Mouse (Mus musculus) cerebellum, postnatal 4 days (tissue): ENCODE results near the gene Ppp1r37.

Source experiments
- DNase-seq, 2 experiments: peaks; one replicate each; pipeline ENCODE4 v3.0.0; 2022; ENCODE audit warnings: low spot score in 2 of 2, mixed read lengths in 1 of 2

The Ppp1r37 gene

DNA sequence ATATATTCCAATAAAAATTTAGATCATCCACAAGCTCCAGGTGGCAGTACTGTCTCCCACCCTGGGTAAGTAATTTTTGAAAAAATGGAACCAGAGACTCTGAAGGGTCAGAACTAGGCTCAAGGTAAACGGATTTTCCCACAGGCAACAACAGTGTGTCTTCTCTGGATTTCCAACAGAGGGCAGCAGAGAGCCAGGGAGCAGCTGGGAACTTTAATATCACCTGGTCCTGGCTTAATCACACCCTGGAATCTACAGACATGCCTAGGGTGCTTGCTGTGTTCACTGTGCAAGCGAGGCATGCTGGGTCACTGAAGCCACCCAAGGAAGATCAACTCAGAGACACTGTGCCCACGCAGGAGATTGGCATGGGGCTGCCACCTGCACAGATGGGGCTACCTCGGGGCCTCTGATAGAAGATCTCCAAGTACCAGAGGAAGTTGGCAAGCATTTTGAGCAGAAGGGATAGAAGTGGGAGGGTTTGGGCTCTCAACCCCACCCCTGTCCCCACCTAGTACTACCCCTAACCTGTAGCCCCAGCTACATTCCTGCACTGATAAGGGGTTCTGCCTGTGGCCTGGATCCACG, 59.3 kb downstream of the Ppp1r37 start:
- peak in 1 of 2 experiments; percentile 40 for DNase-seq

DNA sequence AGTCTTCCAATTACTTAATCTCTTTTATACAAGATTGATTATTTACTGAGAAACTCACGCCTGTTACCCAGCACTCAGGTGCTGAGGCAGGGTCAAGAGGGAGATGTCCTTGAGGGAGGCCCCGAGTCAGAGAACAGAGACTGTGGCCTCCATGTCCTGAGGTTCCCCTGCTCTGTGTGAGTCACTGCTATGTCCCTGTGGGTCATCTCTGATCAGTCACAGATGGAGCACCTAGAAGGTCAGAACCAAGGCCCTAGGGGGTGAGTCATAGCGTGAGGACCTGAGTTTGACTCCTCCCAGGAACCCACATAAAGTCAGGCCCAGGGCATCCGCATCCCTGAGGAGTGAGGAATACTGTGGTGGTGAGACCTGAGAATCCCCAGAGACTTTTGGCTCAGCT, 61.2 kb downstream of the Ppp1r37 start:
- DNase-seq, result no peak

DNA sequence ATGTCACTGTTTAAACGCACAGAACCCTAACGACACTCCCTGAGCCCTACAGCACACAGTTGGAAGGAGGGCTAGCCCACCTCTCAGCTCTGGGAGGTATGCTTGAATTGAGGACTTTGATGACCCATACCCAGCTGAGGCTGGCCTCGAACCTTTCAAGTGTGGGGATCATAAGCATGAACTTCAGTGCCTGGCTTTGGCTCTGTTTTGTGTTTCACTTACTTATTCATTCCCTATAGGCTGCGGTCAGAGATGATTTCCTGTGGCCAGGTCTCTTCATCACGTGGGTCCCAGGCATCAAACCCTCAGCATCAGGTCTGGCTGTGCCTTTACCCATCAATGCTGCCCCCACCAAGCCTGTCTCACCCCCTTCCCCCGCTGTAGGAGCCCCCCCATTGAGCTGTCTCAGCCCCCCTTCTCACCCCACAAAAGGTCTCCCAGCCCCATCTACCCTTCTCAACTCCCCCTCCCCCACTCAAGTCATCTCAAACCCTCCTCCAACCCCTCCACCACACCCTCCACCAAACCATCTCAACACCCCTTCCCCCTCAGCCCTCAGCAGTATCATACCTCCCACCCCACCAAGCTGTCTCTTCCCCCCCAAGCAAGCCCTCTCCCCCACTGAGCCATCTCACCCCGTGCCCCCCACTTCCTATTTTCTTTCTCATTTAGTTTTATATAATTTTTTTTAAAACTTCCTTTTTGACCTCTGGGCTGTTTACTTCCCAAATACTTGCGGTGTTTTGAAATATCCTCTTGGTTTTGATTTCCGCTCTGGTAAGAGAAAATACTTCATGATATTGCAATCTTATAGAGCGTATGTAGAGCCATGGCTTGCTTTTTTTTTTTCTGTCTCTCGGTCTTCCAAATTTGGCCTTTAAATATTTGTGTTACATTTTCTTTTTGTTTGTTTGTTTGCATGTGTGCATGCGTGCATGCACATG, 62.2 kb downstream of the Ppp1r37 start:
- no peak for DNase-seq

DNA sequence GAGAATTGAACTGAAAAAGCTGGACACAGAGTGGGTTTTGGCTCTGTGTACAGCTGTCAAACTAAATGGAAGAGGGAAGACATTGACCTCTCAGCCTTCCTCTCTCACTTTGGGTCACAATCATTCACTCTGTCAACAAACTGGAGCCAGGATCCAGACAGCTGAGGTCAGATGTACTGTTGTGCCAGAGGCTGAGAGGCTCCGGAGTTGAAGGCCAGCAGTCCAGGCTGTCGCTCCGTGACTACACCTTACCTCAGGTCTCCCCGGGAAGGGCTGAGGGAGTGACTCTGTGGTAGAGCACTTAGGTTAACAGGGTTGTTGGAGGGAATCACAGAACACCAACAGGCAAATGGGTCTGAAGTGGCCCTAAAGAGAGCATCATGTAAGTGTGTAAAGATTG, 64.5 kb downstream of the Ppp1r37 start:
- no peak for DNase-seq

DNA sequence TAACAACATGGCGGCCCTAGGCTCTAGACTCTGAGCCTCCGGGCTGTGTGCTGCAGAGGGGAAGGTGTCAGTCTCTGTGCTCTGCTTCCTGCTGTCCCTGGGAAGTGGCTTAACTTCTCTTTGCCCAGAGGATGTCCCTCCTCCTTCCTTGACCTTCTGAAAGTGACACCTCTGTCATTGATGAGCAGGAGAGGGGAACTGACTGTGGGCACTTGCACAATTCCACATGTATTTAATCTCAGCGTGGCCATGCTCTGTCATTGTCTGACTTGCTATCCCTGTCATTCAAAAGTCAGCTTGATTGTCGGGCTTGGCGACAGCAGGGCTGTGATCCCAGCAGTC, 66.7 kb downstream of the Ppp1r37 start:
- DNase-seq, result no peak

DNA sequence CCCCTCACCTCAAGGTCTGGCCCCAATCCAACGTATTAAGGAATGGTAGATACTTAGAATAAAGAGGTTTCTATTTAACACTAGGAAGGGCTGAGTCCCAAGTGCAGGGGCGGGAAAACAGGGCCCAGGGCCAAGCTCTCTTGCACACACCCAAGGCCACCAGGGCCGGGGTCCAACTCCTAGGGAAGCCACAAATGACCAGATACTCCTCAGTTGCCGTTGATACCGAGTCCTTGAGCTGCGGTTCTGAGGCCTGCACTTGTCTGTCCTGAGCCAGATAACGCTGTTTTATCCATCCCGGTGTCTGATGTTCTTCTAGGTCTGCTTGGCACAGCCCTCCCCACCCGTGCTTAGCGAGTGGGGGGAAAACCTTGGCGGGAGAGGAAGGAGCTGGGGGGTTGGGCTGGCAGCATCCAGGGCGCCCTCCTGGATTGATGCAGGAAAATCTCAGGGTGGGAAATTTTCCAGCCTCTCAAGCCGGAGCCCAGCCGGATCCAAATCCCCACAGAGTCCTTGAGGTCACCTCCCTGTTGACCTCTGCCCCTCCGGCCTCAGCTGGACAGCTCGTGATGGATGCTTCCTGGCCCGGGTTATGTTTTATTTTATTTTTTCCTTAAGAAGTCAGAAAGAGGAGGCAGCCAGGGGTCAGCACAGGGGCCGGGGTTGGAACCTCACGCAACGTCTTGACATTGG, 67.2 kb downstream of the Ppp1r37 start:
- DNase-seq, result no peak

DNA sequence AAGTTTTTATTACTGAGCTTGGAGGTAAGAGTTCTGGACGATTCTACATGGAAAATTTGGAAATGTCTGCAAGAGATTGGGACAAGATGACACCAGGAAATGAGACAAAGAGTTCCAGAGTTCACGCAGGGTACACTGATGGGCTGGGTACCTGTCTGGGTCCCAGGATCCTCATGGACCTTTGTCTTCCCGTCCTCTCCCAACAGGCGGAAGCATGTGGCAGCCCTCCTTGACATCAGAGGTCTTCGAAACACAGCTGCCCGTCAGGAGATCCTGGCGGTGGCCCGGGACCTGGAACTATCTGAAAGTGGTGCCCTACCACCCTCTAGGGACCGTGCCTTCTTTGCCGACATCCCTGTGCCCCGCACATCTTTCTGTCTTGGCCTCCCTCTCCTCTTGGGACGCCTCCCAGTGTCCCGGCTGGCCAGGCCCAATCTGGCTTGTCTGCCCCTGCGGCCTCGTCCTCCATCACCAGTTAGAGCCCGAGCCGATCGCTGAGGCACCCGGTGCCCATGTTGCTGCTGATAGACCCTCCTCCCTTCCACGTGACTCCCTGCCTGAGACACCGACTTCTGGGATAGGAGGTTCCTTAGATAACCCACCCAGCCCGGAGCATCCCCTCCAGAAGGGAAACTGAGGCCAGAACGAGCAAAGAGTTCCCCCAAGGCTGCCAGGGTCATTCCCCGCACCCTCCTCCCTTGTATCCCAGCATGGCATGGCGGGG, 68.0 kb downstream of the Ppp1r37 start:
- no peak for DNase-seq

DNA sequence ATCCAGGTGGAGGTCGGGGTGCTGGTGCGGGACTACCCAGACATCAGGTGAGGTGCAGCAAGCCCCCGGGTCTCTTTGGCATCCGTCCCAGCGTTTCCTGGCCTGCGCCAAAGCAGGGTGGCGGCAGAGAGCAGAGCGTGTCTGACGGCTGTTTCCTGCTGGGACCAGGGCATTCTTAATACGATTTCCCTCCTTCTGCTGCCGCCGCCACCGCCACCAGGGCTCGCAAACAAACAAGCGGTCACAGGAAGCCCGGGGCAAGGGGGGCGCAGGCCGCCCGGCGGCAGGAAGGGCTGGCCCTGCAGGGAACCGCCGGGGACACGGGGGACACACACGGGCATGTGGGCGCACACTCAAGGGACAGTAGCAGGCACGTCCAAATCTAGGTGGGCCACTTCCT, 71.1 kb downstream of the Ppp1r37 start:
- peak in 1 of 2 experiments; percentile 23 for DNase-seq

DNA sequence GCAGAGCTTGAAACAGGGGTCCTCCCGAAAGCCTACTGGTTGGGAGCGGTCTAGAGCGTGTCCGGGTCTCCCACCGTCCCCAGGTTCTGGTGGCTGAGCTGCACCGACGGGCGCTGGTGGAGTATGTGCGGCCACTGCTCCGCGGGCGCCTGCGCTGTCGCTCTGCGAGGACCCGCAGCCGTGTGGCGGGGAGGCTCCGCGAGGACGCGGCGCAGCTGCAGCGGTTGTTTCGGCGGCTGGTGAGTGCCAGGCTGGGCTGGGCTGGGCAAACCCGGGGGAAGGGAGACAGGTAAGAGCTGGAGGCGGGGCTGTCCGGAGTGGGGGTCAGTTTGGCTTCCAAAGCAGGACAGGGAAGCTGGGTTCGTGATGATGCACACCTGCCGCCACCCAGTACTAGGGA, 73.4 kb downstream of the Ppp1r37 start:
- DNase-seq, result no peak

DNA sequence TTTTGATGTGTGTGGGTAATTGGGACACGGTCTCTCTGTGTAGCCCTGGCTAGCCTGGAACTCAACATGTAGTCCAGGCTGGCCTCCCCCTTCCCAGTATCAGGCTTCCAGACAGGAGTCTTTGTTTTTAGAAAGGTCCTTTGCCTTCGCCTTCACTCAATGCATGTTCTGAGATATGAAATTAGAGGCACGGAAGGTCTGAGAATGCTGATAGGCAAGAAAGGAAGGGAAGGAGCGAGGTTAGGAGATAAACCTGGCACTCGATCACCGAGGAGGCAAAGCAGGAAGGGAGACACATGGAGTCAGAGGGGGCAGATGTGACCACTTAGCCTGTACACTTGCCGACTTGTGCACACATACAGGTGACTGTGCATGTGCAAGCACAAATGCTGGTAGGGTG, 76.3 kb downstream of the Ppp1r37 start:
- no peak for DNase-seq

DNA sequence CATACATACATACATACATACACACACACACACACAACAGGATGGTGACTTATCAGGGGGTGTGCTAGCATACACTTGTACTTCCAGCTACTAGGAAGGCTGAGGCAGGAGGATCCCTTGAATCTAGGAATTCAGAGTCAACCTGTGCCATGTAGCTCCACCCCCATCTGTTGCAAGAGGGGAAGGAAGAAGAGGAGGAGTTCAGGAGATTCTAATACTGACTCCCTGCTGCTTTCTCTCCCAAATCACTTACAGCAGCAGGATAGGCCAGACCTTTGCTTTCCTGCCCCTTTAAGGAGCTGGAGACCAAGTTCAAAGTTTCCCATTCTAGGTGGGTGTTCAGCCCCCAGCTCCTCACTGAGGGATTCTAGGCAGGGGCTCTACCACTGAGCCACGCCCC, 77.4 kb downstream of the Ppp1r37 start:
- DNase-seq, result no peak

DNA sequence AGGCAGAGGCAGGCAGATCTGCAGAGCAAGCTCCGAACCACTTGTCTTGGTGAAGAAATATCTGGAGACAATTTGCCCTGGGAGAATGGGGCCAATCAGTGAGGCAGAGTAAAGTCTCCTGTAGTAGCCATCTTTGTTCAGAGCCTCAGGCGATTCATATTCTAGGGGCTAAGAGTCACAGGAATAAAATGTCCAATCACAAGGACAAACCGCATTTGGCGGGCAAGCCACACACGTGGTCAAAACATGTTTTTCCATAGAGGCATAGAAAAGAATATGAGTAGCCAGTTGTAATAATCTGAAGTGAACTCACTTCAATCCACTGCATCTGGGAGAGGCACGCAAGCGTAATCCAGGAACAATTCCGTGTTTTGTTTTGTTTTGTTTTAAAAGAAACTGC, 79.6 kb downstream of the Ppp1r37 start:
- no peak for DNase-seq
